Mouse (Mus musculus) stomach, postnatal 0 days (tissue): ENCODE data around the gene Dmrtc2.

Experiments
- CTCF ChIP-seq: IDR thresholded peaks from 2 replicates; pipeline ENCODE4 v1.5.1; 2016; ENCODE audit warnings: antibody characterized with exemption, low read depth, mild to moderate bottlenecking, moderate library complexity
- EP300 ChIP-seq: optimal IDR thresholded peaks from 2 replicates; pipeline ENCODE3; 2016; ENCODE audit warnings: antibody characterized with exemption

- TF ChIP-seq EP300 (no peak), CTCF (no peak)
Observed at GRCm38 (mm10) chr7:24896269-24896668, 26.4 kb downstream of the Dmrtc2 start.
